Mouse (Mus musculus): ENCODE measurements around the gene Dyrk3.
A peak's percentile ranks its signal among the peaks of the same experiment; 100 is the strongest.

The Dyrk3 gene

DNA sequence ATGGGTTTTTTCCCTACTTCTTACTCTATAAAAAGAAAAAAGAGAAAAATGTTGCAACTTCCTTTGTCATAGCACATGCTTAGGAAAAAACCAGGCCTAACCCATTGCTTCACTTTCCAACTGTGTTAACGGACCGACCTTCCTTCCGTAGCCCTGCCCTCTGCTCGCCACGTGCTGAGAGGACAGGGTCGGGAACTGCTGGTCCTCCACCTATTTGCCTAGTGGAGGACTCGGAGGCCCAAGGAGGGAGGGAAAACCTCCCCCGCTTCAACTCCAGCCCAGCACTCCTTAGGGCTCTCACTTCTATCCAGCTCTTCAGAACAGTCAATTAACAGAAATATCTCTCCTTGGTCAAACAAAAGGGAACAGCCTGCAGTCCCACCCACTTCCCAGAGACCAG is 53.9 kb downstream of the Dyrk3 start:
- DNase-seq (ENCODE audit: low read depth, low spot score) = no peak

DNA sequence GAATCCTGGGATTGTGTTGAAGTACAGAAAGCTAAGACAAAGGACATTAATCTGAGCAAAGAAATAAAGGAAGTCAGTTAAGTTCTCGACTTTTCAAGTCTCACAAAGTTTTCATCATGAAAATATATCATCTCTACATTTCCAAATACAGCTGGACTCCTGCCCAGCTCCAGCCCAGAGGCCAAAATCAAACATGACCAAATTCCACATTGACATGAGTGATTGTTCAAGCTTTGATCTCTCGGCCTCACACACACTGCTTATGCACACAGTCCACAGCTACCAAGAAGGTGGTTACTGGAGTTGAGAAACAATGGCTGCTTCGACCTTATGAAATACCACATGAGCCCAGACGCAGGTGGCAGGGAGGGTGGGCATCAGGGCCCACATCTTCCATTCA is 54.5 kb downstream of the Dyrk3 start:
- DNase-seq (ENCODE audit: low read depth, low spot score) = no peak

DNA sequence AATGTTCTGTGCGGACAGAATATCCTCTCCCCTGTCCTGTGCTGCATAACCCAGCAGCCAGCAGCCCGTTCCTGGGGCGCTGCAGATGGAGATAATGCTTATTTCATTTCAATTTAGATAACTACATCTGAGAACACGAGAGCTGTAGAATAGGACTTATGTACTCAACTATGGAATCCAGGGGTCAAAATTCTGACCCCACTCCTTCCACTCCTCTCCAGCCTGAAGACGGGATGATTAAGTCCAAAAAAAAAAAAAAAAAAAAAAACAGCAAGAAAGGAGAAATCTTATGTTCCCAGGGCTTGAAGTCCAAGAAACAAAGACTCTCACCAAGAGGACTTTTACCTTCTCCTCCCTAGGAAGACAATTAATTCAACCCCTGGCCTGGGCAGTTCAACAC is 55.0 kb downstream of the Dyrk3 start:
- no peak for DNase-seq (ENCODE audit: low read depth, low spot score)

DNA sequence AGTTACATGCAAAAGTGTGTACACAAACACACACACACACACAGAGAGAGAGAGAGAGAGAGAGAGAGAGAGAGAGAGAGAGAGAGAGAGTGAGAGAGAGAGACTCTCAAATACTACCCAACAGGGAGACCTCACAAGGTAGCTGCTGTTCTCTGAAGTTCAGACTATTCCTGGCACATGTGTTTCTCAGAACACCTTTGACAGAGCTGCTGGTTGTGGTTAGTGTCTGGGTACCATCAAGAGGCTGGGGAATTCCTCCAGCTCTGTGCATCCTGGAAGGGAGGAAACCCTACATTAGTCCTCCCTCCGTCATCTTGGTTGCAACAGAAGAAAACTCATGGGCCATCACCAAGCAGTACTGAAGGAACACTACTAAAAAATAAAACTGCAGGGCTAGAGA is 57.5 kb downstream of the Dyrk3 start:
- DNase-seq (ENCODE audit: low read depth, low spot score) = no peak

DNA sequence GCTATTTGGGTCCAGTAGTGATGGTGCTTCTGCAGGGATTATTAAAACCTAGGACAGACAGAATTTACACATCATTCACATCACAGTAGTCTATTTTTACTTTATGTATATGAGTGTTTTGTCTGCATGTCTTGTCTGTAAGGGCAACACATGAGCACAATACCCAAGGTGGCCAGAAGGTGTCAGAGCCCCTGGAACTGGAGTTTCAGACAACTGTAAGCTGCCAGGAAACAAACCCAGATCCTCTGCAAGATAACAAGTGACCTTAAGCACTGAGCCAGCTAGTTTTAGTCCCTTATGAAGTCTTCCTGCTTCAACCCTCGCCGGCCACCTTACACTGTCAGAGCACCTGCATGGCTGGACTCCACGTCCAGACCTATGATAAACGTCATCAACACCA is 58.4 kb downstream of the Dyrk3 start:
- DNase-seq (ENCODE audit: low read depth, low spot score) = no peak

DNA sequence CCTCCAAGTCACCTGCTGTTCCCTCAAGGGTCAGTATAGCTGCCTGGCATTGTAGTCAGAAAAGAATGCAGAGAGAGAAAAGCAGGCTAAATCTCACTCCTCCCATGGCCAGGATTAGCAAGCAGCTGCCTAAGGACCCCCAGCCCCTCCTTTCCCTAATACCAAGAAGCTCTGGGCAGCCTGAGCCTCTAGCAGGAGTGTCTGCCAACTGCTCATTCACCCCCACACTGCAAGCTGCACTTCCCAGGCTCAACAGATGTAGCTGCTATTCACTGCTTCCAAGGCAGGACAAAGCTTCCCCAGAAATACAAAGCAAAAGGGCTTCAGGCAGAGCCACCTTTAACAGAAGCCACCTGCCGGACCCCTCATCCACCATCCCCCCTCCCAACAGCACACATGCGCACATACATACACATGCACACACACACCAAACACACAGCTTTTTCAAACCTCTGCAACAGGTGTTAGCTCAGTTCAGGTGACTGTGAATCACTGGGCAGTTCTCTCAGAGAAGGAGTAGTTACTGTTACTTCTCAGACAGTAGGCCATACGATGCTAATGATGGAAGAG is 59.3 kb downstream of the Dyrk3 start:
- DNase-seq (ENCODE audit: low read depth, low spot score) = peak; percentile 51

Data from retina, adult 2 months (tissue).